Mouse (Mus musculus) embryonic fibroblast, embryonic 13.5 days (primary cell): ENCODE measurements around the gene Mcm3ap.

Experiments
- CTCF ChIP-seq: IDR thresholded peaks from 2 replicates; pipeline ENCODE4 v1.5.1; 2011; ENCODE audit warnings: mild to moderate bottlenecking, control low read depth, low read length, moderate library complexity, borderline replicate concordance; ENCODE audit not compliant: insufficient read depth
- POLR2A ChIP-seq: IDR thresholded peaks from 2 replicates; pipeline ENCODE4 v1.6.1; 2011; ENCODE audit warnings: low read depth, mild to moderate bottlenecking, control low read depth, low read length, moderate library complexity

- TF ChIP-seq CTCF (no peak), POLR2A (no peak)
Observed at GRCm38 (mm10) chr10:76440281-76440680, 28.4 kb upstream of the Mcm3ap start, which contains the start of gene AC141477.1.
